Mouse (Mus musculus): ENCODE measurements at regions not wholly inside any gene's neighbourhood (a gene's known extent, or its start where the extent isn't known, plus 50 kb on each side); places are given as distances from the start of the nearest gene placed in this dataset.

DNA sequence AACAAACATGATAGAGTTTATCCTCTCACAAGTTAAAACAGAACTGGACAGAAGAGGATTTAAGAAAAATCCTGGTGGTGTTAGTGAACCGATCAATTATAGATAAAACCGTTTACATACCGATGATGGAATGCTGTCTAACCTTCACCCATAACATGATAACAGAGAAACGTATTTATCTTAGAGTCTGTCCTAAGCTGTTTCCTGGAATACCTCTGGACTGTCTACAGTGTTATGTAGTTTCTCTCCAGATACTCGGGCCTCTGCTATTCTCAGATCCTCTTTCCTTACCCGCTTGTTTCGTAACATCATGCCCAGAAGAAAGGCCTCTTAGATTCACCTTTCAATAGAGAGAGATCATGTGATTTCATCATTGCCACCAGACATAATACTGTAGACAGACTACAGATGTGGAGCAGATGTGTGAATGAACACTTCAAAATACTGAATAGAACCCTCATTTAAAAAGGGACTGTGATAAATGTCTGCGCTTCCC, 75.9 kb upstream of the Fn1 start:
- TF ChIP-seq CTCF (IDR thresholded peaks at IDR 0.05; ENCODE audit: borderline replicate concordance, insufficient read depth, low read length) (no peak), POLR2A (IDR thresholded peaks at IDR 0.05; ENCODE audit: low read depth, low read length) (no peak)
